Mouse (Mus musculus) cortical plate, adult 2 months (tissue): ENCODE data around the gene Nosip. TPM values are rescaled to one million over a fixed set of nuclear protein-coding genes. Genes with fewer than 3 reads are reported as not detected.

Experiments
- H3K27ac ChIP-seq: fragments of 200-500 bp; 2 replicates; pipeline ENCODE4 v1.5.1; 2012; ENCODE audit warnings: low read length, control low read depth, inconsistent platforms; ENCODE audit not compliant: insufficient read depth
- H3K4me1 ChIP-seq: fragments of 200-500 bp; 2 replicates; pipeline ENCODE4 v1.6.1; 2011; ENCODE audit warnings: low read length; ENCODE audit not compliant: control insufficient read depth, insufficient read depth
- H3K4me3 ChIP-seq: fragments of 200-500 bp; 2 replicates; pipeline ENCODE4 v1.5.1; 2011; ENCODE audit warnings: mild to moderate bottlenecking, low read length, control low read depth; ENCODE audit not compliant: insufficient read depth
- CTCF ChIP-seq: fragments of 200-500 bp; IDR thresholded peaks from 2 replicates; pipeline ENCODE4 v1.5.1; 2011; ENCODE audit warnings: mild to moderate bottlenecking, control low read depth, low read length; ENCODE audit not compliant: insufficient read depth; ENCODE audit errors: extremely low read depth
- POLR2A ChIP-seq: fragments of 200-500 bp; IDR thresholded peaks from 2 replicates; pipeline ENCODE4 v1.6.1; 2011; ENCODE audit warnings: mild to moderate bottlenecking, low read length, control low read depth; ENCODE audit not compliant: insufficient read depth; ENCODE audit errors: extremely low read depth
- polyA plus RNA-seq: library from polyadenylated mRNA; depleted of rRNA; stranded (reverse); fragments of >200 nt; gene quantifications from 2 replicates; pipeline ENCODE4 v1.2.3, GENCODE M21; 2012

The Nosip gene
- polyA plus RNA-seq, 1 experiment = 89.5 TPM

DNA sequence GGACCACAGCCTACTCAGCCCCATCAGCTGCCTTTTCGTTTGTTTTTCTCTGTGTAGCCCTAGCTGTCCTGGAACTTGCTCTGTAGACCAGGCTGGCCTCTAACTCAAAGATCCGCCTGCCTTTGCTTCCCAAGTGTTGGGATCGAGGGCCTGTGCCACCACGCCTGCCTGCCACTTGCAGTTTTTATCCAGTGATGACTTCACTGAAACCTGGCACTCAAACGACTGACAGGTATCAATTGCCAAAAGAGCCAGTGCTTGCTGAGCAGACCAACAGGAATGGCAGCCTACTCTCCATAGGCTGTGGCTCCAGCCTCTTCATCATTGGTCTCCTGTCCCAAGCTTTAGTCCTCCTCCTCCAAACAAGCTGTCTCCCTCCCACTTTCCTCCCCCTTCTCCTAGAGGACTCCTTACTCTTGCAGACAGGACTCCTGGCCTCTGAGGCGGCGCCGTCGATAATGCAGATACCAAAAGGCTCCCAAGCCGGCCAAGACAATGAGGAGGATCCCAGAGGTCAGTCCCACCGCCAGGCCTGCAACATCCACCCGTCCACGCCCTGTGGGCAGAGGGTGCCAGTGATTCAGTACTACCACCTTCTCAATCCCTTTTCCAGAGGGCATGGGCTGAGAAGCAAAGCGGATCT is 5.8 kb upstream of the Nosip start:
- Histone ChIP-seq H3K4me3 (no peak overlapping the region), H3K4me1 (no peaks in the 10 kb centered on the region; the same call in 1 of the 2 replicates)
- TF ChIP-seq POLR2A (no peak), CTCF (no peak)

DNA sequence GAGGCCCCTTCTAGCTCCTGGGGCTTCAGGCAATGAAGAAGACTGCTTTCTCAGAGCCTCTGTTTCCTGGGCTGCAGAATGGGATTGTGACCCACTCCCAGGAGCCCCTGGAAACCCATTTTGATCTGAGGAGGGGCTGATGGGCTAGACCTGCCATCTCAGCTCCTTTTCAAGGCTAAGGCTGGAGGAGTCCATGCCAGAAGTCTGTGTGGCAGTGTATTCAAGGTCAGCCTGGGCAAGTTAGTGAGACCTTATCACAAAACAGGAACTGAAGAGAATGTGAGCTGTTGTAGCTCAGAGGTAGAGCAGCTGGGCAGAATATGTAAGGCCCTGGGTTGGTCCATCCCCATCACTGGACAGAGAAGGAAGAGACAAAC is 5.3 kb upstream of the Nosip start:
- Histone ChIP-seq H3K27ac (no peak overlapping the region), H3K4me3 (no peak overlapping the region), H3K4me1 (no peaks in the 10 kb centered on the region; the same call in 1 of the 2 replicates)
- TF ChIP-seq POLR2A (no peak), CTCF (no peak)

More for the DNA sequence above, 5.8 kb upstream of the Nosip start:
- no peak overlapping the region for H3K27ac ChIP-seq

DNA sequence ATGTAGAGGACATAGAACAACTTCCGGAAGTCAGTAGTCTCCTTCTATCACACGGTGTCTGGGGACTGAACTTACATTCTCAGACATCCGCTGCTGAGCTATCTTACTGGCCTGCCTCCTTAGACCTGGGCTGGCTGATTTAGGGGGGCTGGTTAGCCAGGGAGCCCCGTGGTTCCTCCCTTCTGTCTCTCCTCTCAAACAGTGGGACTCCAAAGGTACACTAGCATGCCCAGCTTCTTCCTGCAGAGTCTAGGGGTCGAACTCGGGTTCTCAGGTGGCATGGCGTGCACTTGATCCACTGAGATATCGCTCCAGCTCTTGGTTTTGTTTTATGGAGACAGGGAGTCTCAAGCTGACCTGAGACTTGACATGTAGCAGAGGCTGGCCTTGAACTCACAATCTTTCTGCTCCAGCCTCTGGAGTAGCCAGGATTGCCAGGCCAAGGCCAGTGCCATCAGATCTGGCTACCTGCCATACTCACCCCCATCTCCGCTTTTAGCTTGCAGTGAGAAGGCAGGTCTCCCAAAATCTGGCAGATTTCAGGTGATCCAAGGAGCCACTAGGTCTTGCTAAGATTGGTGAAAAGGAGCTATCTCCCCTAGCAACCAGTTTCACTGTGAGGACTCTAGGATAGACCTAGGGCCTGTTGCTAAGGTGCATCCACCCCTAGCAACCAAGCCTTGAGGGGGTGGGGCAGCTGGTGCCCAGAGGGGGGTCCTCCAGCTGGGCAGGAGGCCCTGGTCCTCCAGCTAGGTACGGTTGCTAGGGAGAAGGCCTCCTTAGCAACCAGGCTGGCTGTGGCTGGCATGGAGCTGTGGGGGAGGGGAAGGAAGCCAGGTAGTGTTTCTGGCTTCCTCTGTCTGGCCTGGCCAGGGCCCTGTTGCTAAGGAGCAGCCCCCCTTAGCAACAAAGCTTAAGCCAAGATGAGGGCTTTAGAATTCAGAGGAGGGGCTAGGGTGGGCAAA is 3.3 kb upstream of the Nosip start:
- no peaks in the 10 kb centered on the region; the same call in 1 of the 2 replicates for H3K4me1 ChIP-seq
- TF ChIP-seq CTCF (no peak), POLR2A (no peak)
- 0 out of 2 replicates have a peak overlapping the region, but pooled peaks have one; percentile 26 for H3K27ac ChIP-seq
- no peak overlapping the region for H3K4me3 ChIP-seq

DNA sequence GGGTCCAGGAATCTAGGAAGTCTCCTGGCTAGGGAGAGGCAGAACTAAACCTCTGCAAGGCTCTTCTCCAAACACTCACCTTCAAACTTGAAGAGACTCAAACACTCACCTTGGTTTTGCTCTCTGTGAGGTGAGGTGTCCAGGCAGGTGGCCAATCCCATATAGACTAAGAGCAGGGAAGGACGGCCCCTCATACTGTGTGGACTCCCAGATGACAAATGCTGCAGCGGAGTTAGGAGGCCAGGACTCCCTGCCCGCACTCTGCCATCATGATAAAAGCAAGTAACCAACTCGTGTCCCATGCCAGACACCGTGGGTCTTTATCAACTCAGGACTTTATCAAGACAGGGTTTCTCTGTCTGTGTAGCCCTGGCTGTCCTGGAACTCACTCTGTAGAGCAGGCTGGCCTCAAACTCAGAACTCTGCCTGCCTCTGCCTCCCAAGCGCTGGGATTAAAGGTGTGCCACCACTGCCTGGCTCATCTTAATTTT is 1.6 kb upstream of the Nosip start:
- no peak overlapping the region for H3K27ac ChIP-seq
- H3K4me1 ChIP-seq = no peaks in the 10 kb centered on the region; the same call in 1 of the 2 replicates
- no peak overlapping the region for H3K4me3 ChIP-seq
- TF ChIP-seq POLR2A (no peak), CTCF (no peak)

DNA sequence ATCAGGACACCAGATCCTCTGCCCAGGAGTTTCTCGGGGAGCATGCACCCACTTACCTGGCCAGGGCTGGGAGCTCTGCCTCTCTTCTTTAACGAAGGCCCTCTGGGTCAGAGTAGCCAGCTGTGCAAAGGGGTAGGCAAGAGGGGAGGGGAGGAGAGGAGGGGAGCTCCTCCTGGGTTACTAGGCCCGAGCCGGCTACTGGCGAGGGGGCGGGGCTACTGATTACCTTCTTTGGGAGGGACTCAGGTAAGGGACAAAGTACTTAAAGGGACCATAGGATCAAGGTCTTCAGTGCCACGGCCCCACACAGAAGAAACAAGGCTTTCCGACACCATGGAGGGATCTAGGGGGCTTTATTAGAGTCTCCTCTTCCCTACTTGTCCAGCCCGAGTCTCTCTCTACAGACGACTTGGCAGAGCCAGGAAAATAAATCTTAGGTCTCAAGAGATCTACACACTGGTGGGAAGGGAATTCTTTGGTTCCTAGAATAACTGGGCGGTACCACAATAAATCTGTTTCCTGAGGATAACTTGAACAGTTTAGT is 625 bp upstream of the Nosip start:
- no peaks in the 10 kb centered on the region; the same call in 1 of the 2 replicates for H3K4me1 ChIP-seq
- TF ChIP-seq POLR2A = no peak
- TF ChIP-seq CTCF = no peak
- no peak overlapping the region; the same call in 1 of the 2 replicates for H3K4me3 ChIP-seq
- H3K27ac ChIP-seq = no peak overlapping the region

DNA sequence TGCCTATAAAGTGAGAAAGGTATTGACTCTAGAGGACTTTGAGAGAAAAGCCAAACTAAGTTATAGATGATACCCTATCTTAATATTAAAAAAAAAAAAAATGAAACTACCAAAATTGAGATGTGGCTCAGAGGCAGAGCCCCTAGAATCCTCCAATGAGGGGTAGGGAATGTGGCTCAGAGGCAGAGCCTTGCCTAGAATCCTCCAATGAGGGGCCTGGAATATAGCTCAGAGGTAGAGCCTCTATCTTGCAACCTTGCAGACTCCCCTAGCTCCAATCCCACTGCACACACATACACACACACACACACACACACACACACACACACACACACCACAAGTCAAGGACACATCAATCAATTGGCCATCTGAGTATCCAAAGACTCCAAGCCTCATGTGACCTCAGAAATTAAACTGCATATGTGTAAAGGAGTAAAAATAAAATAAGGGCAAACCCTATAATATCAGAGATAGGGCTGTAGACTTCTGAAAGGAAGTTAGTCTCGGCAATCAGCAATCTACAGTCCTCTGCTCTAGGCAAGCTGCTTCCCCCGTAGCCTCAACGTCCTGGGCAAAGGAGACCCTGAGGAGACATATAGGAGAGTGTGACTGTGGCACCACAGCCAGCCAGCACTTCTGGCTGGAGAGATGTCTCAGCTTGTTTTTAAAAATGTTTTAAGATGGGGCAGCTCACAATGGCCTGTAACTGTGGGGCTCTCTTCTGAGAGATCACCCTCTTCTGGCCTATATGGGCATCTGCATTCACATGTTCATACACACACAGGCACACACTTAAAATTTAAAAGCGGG is 5.2 kb downstream of the Nosip start:
- Histone ChIP-seq H3K4me1 (no peaks in the 10 kb centered on the region), H3K4me3 (no peak overlapping the region), H3K27ac (no peak overlapping the region)
- TF ChIP-seq POLR2A = no peak
- no peak for TF ChIP-seq CTCF

DNA sequence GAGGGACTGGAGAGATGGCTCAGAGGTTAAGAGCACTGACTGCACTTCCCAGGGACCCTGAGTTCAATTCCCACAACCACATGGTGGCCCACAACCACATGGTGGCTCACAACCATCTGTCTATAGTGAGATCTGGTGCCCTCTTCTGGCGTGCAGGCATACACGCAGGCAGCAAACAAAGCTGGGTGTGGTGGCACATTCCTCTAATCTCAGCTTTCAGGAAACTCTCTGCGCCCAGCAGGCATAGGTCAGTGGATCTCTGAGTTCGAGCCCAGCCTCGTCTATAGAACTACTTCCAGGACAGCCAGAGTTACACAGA is 5.7 kb downstream of the Nosip start:
- H3K4me1 ChIP-seq = no peaks in the 10 kb centered on the region
- no peak overlapping the region for H3K27ac ChIP-seq
- H3K4me3 ChIP-seq = no peak overlapping the region
- no peak for TF ChIP-seq POLR2A
- peak; percentile 72 for TF ChIP-seq CTCF

DNA sequence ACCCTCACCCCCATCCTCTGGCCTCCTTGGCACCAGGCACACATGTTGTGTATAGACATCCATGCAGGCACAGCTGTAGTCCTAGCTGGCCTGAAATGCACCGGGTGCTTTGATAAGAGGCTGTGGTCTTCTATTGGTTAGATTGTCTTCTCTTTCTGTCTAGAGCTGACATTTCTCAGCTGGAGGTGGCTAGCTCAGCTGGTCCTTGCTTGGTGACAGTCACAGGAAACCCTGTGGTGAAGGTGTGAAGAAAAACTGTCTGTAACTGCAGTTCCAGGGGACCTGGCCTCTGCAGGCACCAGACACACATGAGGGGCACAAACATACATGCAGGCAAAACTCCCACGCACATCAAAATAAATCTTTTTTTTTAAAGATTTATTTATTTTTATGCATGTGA is 7.4 kb downstream of the Nosip start:
- Histone ChIP-seq H3K4me1 (no peaks in the 10 kb centered on the region), H3K27ac (no peak overlapping the region), H3K4me3 (no peak overlapping the region)
- no peak for TF ChIP-seq POLR2A
- TF ChIP-seq CTCF = no peak

DNA sequence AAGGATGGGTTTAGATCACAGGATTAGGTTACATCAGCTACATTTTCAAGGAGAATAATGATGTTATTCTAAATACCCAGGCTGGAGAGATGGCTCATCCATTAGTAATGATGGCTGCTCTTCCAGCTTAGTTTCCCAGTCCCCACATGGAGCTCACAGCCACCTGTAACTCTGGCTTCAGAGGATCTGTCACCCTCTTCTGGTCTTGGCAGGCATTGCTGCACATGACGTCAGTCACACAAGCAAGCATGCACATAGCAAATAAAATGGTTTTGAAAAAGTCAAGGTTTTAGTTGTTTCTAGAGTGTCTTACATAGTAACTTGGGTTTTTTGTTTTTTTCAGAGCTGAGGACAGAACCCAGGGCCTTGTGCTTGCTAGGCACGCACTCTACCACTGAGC is 10.0 kb downstream of the Nosip start:
- TF ChIP-seq CTCF (0 out of 2 replicates have a peak, but pooled peaks have one; percentile 23), POLR2A (no peak)
- Histone ChIP-seq H3K27ac (no peak overlapping the region), H3K4me3 (no peak overlapping the region), H3K4me1 (no peaks in the 10 kb centered on the region)
